Mouse (Mus musculus): Measurements from ENCODE around the gene Mfsd10.
A peak's percentile ranks its signal among the peaks of the same experiment; 100 is the strongest.

Gene Mfsd10

DNA sequence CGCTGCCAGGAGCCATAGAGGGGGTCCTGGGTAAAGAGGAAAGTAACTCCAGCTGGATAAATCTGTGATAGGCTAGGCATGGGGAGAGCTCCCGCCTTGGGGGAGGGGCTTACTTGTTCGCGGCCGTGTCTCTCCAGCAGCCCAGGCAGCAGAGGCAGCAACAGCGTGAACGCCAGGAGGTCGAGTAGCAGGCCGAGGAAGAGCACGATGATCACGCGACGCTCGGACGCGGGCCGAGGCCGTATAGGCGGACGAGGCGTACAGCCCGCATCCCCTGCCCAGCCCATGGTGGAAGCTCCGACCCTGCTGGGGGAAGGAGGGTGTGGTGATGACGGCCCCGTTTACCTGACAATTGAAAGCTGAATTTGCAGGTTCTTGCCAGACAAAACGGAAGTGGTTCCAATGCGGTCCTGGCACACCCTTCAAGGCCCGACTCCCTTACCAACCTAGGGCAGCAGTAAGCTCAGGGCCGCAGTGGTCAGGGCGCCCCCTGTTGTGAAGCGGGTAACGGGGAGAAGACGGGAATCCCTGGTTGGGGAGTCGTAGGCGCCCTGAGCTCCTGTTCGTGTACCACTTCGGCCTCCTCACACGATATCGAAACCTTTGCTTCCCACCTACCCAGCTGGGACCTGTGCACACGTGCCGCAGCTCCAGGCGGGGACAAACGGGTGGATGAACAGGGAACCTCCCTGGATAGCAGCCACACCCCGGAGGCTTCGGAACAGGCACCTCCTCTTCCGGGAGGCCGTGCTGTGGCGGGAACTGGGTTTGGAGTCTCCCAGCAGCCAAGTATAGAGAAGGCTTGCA is at the start of gene Mfsd10:
Gene Mfsd10 (minus strand): TSS at position 732 of the 807 bp plus-strand sequence.
- peak; percentile 85 for DNase-seq (ENCODE audit: low read depth)

DNA sequence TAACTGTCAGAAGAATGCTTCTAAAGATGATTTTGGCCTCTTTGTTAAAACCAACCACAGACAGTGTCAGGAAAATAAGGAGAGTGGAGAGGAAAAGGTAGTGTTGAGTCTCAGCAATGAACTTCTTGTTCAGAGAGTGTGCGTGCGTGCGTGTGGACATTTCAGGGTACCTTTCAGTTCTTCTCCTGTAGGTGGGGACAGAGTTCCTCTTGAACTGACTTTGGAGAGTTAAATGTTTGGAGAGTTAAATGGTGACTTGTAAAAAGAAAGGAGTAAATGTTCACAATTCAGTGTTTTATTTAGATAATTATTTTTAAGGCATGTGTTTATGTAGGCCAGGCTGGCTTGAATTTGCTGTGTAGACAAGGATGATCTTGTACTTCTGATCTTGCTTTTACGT is 33.3 kb upstream of the Mfsd10 start:
- DNase-seq (ENCODE audit: low read depth), result no peak

DNA sequence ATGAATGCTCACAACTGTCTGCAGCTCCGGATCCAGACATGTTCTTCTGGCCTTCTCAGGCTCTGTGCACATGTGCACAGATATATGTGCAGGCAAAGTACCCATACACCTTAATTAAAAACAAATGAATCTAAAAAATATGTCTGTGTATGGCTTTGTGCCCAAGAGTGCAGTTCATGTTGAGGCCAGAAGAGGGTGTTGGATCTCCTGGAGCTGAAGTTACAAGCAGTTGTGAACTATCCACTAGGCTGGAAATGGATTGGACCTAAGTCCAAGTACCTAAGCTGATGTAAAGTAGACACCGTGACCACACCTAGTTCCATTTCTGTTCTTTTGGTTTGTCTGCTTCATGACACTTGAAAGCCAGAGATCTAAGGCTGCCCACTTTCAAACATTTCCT is 32.5 kb upstream of the Mfsd10 start:
- DNase-seq (ENCODE audit: low read depth), result peak; percentile 20

DNA sequence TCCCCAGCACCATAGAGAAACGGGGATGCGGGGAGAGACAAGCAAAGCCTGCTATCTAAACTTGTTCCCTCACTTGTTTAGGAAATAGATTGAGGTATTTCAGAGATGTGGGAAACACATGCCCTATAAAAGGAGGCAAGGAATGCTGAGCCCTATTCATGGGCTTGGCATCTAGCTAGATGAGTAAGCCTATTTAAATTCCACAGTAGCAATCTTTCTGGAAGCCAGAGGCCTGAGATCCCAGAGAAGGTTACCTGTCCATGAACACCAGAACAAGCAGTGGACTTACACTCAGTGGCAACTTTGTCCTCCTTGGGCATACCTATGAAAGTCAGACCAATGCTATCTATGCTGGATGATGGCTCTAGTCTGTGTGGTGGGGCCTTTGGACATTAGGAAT is 26.2 kb upstream of the Mfsd10 start:
- DNase-seq (ENCODE audit: low read depth), result peak; percentile 5

DNA sequence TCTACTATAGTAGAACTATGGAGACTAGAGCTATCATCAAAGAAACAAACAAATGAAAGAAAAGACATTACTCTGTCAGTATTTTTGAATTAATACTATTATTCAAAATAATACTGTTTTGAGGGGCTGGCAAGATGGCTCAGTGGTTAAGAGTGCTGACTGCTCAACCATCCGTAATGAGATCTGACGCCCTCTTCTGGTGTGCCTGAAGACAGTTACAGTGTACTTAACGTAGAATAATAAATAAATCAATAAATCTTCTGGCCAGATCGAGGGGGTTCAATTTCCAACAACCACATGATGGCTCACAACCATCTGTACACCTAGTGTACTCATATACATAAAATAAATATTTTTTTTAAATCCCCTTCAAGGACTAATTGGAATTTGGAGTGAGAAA is 24.9 kb upstream of the Mfsd10 start:
- DNase-seq (ENCODE audit: low read depth), result no peak

DNA sequence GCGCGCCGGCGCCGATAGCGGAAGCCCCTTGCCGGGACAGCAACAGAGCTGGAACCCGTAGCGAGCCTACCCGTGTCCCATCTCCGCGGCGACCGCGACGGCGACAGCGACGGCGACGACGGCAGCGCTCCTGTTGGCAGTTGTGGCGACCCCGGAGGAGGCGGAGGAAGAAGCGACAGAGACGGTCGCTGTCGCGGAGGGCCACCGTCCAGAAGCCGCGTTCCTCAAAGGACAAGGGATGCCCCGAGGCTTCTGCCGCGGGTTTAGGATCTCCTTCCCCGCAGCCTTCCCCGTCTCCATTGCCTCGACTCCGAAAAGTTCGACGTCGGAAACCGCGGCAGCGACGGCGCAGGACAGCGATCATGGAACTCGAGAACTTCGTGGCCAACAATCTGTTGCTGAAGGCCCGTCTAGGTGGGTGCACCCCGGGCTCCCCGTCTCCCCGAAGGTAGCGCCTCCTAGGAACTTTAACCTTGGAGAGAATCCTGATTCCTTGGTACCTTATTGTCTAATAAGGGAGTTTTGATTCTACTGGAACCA is 23.6 kb upstream of the Mfsd10 start:
- no peak for DNase-seq (ENCODE audit: low read depth)

DNA sequence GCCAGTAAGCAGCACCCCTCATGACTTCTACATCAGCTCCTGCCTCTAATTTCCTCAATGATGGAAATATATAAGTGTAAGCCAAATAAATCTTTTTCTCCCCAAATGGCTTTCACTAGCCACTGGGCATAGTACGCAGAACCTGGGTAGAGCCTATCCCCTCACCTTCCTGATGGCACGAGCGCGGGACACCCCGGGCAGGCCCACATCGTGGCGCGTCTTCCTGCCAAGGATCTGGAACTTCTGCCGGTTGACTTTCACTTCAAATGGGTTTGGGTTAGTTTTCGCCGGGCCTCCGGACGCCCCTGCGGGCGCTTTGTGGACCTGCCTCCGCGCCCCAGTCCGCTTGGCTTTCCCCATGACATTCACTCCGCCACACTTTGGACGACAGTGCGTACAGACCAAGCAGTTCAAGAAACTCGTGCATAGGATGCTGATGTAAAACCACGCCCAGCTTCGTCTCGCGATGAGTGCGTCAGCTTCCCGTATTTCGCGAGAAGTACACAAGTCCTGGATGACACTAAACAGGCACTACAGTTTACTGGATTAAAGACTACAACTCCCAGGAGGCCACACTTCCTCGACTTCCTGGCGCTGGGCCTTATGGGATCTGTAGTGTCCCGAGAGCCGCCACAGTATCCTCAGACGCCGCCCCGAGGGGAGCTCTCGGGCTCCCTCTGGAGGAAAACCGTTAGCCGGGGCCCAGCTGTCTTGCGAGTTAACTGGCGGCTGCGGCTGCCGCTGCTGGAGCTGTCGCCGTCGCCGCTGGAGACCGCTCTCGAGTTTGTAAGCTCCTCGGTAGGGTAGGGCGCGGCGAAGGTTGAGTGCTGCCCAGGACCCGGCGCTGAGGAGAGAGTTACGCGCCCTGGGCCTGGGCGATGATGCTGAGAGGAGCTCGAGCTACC is 22.9 kb upstream of the Mfsd10 start, which contains the start of the genes Nop14 and Grk4:
Gene Nop14 (minus strand): TSS at position 463 of the 905 bp plus-strand sequence.
Gene Grk4 (plus strand): TSS at position 694 of the 905 bp plus-strand sequence.
- peak; percentile 99 for DNase-seq (ENCODE audit: low read depth)

DNA sequence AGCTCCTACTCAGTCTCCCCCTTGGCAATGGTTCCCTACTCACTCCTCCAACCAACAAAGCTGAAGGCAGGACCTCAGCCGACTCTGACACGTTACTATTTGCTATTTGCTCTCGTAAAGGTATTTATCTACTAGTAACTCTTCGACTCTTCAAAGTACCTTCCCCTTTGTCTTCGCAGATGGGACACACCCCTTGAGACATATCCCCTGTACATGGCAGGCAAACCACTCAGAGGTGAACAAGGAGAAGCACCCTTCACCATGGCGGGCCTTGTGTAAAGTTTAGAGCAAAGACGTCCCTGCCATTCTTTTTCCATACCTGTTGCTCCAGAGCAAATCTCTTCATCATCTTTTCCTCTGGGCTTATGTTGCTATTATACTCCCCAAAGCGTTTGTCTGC is 20.5 kb upstream of the Mfsd10 start:
- DNase-seq (ENCODE audit: low read depth), result no peak

DNA sequence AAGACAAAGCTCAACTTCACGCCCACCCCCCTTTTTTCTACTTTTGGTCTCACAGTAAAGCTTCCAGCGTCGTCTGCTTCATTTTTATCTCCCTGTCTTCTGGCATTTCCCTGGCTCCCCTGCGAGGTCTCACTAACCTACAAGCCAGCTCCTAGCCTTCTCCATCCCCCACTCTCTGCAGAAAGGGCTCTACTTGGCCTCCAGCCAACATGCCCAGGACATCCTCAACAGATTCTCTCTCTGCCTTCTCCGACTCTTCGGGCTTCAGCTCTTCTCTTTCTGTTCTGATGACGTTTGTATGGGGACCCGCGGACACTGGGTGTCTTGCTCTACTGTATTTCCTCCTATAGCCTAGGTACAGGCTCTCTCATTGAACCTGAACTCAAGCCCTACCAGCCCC is 17.9 kb upstream of the Mfsd10 start:
- DNase-seq (ENCODE audit: low read depth), result no peak

DNA sequence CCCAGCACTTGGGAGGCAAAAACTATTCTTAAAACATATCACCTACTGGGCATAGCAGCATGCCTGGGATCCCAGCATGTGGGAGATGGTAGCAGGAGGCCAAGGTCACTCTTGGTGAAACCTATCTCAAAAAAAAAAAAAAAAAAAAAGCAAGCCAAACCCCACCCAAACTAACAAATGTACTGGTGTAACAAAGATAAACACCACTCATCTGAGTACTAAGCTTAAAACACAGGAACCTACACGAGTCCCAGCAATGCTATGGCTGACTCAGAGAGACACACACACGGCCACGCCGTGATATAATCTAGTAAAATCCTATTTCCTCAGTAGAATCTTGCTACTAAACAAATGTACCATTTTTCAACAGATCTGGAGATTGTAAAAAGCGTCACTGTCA is 15.9 kb upstream of the Mfsd10 start:
- DNase-seq (ENCODE audit: low read depth), result no peak

DNA sequence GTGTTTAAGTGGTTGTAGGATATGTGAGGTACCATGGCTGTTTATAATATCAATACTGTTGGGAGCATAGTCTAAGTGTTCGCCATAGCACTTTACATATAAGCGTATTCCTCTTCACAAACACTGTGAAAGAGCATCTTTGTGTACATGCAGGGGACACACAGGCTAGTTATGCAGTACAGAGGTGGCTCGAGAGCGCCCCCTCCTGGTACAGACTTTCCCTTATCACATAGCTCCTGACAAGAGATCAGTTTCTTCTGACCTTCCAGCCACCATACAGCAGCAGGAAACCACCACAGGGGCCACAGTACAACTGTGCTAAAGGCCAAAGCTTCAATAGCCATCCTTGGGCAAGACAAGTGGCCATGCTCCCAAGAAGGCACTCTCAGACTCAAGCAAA is 10.6 kb upstream of the Mfsd10 start:
- DNase-seq (ENCODE audit: low read depth), result peak; percentile 86

DNA sequence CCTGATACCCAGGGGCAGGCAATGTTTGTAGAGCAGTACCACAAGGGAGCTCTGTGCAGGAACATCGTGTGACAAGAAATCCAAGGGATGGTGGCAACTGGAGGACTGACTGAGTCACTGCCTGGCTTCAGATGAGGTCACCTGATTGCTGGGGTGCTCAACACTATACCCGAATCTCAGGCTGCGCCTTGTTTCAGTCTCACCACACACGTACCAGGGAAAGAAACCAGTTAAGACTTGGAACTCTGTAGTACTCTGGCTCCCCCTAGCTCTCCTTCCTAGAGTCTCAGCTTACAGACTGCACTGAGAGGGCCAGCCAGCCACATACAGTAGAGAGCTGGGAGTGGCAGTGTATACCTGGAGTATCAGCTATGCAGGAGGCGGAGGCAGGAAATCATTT is 5.9 kb upstream of the Mfsd10 start:
- DNase-seq (ENCODE audit: low read depth), result peak; percentile 80

DNA sequence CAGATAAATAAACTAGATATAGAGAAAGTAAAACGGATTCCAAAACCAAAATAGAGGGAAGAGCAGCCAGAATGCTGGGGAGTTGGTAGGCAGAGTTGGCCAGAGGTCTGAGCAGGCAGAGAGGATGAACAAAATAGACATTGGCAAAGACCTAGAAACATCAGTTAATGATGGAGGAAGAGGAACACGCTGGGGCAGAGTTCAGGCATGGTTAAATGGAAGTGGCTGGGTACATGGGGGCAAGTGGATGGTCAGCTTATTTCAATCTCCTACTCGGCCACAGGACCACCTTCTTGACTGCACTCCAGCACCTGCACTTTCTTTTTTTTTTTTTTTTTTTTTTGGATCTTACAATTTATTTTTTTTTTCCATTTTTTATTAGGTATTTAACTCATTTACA is 5.0 kb upstream of the Mfsd10 start:
- no peak for DNase-seq (ENCODE audit: low read depth)

DNA sequence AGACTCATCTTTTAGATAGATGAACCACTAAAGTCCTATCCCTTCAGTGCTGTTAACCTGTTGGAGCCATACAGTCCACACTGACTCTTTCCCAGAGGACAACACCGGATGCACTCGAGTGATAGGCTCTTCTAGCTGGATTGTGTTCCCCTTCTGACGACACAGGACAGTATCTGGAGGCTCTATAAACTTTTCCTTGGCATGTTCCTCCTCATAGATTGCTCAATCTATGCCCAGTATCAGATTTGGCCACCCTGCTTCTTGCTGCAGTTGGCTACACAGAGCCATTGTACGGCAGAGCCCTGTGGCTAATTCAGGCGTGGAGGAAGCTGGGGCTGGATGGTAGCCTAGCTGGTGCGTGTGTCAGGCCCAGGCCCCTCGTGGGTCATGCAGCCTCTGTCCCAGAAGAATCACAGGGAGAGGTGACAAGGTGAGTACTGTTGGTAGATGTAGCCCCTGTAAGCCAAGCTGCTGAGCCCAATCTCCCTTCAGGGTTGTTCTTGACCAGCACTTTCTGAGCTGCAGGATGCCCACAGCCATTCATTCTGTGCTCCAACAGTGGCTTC is 662 bp upstream of the Mfsd10 start:
- DNase-seq (ENCODE audit: low read depth), result no peak

DNA sequence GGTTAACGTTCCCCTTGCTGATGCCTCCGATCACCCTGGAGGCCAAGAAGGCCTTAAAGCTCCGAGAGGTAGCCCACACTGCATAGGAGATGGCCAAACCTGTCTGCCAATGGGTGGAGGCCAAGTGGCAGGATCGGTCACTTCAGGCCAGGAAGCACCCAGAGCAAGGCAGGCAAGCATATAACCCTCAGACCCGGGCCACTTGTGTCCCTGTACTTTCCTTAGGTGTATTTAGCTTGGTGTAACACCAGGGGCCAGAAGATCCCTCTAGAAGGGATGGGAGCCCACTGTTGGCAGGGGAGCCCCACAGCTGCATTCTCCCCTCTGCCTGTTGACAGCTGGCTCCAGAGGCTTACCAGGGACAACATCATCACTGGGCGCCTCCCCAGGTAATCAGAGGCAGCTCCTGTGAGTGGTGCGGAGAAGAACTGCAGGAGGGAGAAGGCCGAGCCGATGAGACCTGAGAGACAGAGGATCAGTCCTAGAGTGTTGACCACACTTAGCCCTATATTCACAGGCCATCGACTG is 1.3 kb downstream of the Mfsd10 start:
- DNase-seq (ENCODE audit: low read depth), result peak; percentile 27

DNA sequence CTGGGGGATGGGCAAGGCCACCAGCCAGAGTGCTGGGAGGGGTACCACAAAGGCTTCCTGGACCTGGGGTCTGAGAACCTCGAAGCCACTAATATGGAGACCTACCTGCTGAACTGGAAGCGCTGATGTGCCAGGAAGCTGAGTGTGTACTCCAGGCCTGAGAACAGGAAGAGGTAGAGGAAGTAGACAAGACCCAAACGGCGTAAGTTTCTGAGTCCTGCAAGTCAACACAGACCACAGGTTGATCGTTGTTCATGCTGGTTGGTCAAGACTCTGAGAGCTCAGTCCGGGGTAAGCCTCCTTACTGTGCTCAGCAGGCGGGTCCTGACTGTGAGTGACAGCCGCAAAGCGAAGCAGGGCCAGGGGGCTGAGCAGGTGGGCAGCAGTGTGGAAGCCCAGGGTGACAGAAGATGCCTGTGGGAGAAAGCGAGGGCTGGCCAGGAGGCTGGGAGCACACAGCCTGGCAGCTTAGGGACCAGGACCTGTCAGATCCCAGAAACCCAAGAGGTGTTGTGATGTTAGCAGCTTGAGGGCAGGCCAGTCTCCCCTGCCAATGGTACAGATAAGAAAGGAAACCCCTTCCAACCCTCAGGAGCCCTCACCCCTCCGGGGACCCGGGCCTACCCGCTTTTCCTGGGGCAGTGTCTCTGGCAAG is 2.1 kb downstream of the Mfsd10 start:
- DNase-seq (ENCODE audit: low read depth), result no peak

DNA sequence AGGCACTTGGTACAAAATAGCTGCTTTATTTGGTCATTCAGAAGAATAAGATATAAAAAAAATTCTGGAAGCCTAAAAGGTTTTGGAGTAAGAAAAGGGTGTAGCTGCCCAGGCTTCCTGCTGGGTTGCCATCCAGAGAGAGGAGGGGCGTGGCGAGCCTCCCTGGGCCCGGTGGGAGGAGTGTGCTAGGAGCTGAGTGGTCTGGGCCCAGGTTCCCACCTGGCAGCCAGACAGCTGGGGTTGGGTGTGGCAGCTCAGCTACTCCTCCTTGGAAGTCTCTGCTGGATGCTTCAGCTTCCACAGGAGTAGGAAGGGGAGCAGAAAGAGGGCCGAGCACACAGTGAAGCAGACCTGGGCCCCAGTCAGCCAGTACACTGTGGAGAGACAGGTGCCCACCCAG is 3.4 kb downstream of the Mfsd10 start:
- no peak for DNase-seq (ENCODE audit: low read depth)

DNA sequence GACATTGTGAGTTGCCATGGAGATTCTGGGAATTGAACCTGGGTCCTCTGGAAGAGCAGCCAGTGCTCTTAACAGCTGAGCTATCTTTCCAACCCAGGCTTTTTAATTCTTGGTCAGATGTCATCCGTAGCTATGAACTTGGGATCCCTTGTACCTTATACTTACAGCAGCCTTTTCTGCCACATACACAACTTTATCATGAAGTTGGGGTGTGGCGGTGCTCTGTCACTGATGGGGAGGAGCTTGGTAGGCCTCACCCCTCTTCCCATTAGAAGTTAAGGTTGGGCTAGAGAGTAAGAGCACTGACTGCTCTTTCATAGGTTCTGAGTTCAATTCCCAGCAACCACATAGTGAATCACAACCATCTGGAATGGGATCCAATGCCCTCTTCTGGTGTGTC is 4.0 kb downstream of the Mfsd10 start:
- DNase-seq (ENCODE audit: low read depth), result no peak

DNA sequence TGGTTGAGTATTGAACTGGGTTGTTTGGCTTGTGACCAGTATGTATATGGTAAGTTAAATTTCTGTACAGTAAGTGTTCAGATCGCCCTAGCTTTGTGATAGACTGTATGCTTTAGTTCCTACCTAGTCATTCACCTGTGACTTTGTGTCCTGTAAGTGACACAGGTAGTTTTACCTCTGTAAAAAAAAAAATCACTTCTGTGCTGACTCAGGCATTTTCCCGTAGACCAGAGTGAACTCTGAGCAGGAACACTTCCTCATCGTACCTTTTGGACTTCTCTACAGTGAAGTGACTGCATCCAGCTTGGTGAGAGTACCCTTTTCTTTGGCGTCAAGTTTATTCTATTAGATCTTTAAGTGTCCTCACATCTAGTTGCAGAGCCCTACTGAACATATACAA is 27.0 kb downstream of the Mfsd10 start:
- DNase-seq (ENCODE audit: low read depth), result no peak

DNA sequence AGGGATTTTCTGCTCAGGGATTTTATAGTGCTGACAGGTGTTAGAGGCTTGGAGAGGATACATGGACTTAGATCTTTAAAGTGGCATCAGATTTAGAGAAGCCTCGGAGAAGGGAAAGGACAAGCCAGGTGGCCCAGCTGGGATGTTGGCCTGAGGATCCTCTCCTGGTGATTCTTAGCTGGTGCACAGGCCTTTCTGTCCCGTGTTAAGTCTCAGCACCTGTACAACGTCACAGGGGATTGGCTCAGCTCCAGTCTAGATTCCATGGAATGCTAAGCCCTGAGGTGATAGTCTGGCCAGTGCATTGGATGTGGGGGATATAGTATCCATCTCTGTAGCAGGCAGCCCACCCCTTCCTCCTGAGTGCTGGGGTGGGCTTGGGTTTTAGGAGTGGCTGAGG is 28.8 kb downstream of the Mfsd10 start:
- no peak for DNase-seq (ENCODE audit: low read depth)

DNA sequence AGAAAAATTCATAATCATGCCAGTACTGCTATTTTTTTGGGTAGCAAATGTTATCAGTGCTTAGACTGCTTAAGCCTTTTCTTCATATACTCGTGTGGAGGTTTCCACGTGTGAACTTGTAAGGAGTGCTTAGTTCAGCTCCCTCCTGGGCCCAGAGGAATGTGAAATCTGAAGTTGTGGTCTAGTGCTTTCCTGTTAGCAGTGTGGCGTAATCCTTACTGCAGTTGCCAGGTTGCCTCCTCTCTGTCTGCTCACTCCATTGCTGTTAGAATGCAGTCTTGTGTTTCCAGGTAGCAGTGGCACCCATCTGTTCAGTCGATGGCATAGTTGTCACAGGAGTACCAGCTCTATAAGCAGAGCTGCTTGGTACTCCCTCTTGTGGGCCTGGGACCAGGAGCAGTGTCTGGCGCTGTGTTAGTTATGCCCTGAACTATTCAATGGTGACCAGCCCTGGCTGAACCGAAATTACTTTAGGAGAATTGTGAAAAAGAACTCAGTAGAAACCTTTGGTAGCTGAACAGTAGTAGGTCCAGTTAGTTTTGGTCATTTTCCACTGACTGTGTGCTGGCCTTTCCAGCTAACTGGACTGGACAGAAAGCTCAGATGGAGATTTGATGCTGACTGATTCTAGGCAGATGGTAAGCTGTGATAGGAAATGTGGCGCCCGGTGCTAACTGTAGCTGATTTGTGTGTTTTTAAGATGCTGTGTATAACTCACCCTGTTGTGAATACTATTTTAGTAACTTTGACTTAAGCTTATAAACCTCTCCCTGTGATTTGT is 29.7 kb downstream of the Mfsd10 start:
- DNase-seq (ENCODE audit: low read depth), result no peak

All from naive thymus-derived CD4-positive, alpha-beta T cell, adult 2 months (primary cell).